Mouse (Mus musculus): Measurements from ENCODE around the gene Dnah17. TPM values are rescaled to one million over a fixed set of nuclear protein-coding genes. Genes with fewer than 3 reads are reported as not detected.
A peak's percentile ranks its signal among the peaks of the same experiment; 100 is the strongest.

Gene Dnah17
- polyA plus RNA-seq, 1 experiment from 2014 or later, result 0.09 TPM

DNA sequence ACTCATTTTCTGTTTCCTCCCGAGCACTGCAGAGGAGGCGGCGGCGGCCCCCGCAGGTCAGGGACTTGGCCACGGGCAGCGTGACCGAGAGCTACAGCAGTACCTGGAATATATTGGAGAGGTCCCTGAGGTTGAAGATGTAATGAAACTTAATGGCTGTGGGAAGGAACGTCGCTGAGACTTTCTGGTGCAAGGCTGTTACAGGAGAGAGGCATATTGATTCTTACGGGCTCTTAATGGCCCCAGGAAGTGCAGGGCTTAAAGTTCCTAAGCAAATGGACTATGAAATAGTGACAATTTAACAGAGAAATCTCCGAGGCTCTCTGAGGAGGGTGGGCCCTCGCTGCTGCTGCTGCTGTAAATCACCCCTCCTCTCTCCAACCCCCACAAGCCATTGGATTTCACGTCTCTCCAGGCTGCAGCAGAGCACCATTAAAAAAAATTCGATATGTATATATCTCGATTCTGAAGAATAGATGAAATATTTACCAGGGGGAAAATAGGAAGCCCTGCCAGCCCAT, 61.6 kb downstream of the Dnah17 start:
- Histone ChIP-seq H3K4me1 (ENCODE audit: control insufficient read depth, insufficient read depth, low read length) (peaks cover 5% of the 10 kb centered on the region), H3K4me2 (ENCODE audit: low read depth, low read length) (no peak overlapping the region), H3K4me3 (ENCODE audit: low read length) (no peak overlapping the region), H3K27ac (ENCODE audit: low read length) (no peak overlapping the region), H3K9me3 (replicated peaks; ENCODE audit: control insufficient read depth, low read length) (no peaks in the 10 kb centered on the region), H3K9ac (ENCODE audit: low read length) (no peak overlapping the region), H3K27me3 (ENCODE audit: control insufficient read depth, insufficient read depth, low read length) (no peaks in the 10 kb centered on the region), H3K36me3 (ENCODE audit: control insufficient read depth, insufficient read depth) (no peaks in the 10 kb centered on the region)
- 76% methylated on average over 16 of the region's 16 CpGs for WGBS
- ATAC-seq (replicated peaks; ENCODE audit: extremely low read depth, insufficient read depth, low FRiP score), result no peak

DNA sequence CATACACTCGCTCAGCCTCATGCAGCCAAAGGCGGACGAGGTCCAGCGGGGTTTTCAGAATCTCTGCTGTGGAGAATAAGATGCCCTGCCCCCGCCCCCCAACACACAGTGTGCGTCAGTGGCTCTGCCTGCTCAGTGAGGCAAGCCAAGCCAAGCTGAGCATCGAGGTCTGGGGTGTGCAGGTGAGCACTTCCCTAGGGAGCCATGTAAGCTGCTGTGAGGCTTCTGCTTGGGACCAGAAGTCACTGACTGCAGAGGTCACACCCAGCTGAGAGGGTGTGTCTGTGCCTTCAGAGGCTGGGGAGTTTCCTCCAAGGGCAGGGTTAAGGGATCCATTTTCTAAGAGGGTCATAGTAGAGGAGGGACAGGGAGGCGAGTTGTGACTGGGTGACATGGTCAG, 62.8 kb downstream of the Dnah17 start:
- H3K27me3 ChIP-seq (ENCODE audit: control insufficient read depth, insufficient read depth, low read length), result no peaks in the 10 kb centered on the region
- H3K27ac ChIP-seq (ENCODE audit: low read length), result no peak overlapping the region
- no peak overlapping the region for H3K9ac ChIP-seq (ENCODE audit: low read length)
- whole genome bisulfite sequencing, result 85% methylated on average over 8 of the region's 8 CpGs
- H3K4me2 ChIP-seq (ENCODE audit: low read depth, low read length), result no peak overlapping the region
- H3K4me1 ChIP-seq (ENCODE audit: control insufficient read depth, insufficient read depth, low read length), result peaks cover 5% of the 10 kb centered on the region
- no peaks in the 10 kb centered on the region for H3K36me3 ChIP-seq (ENCODE audit: control insufficient read depth, insufficient read depth)
- no peak for ATAC-seq (replicated peaks; ENCODE audit: extremely low read depth, insufficient read depth, low FRiP score)
- no peaks in the 10 kb centered on the region for H3K9me3 ChIP-seq (replicated peaks; ENCODE audit: control insufficient read depth, low read length)
- H3K4me3 ChIP-seq (ENCODE audit: low read length), result no peak overlapping the region

DNA sequence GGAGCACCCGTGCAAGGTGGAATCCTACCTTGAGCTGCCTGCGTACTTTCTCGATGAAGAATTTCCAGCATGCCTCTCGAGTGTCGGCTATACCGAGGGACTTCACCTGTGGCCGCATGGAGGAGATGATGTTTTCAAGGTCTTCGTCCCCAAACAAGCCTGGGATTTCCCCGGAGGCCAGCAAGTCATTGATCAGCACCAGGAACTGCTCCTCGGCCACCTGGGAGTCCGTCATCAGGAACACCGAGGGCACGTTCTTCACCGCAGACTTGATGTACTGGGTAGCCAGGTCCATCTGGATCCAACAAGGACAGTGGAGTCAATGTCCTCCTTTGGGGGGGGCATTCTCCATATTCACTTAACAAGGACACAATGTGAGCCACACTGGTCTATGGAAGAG, 70.4 kb downstream of the Dnah17 start:
- ATAC-seq (replicated peaks; ENCODE audit: extremely low read depth, insufficient read depth, low FRiP score), result no peak
- H3K4me1 ChIP-seq (ENCODE audit: control insufficient read depth, insufficient read depth, low read length), result no peaks in the 10 kb centered on the region
- H3K4me3 ChIP-seq (ENCODE audit: low read length), result no peak overlapping the region
- peaks cover 2% of the 10 kb centered on the region; the same call in 1 of the 2 replicates for H3K27me3 ChIP-seq (ENCODE audit: control insufficient read depth, insufficient read depth, low read length)
- H3K36me3 ChIP-seq (ENCODE audit: control insufficient read depth, insufficient read depth), result no peaks in the 10 kb centered on the region
- no peak overlapping the region for H3K9ac ChIP-seq (ENCODE audit: low read length)
- no peak overlapping the region for H3K4me2 ChIP-seq (ENCODE audit: low read depth, low read length)
- no peak overlapping the region for H3K27ac ChIP-seq (ENCODE audit: low read length)
- H3K9me3 ChIP-seq (replicated peaks; ENCODE audit: control insufficient read depth, low read length), result no peaks in the 10 kb centered on the region
- WGBS, result 76% methylated on average over 14 of the region's 14 CpGs

DNA sequence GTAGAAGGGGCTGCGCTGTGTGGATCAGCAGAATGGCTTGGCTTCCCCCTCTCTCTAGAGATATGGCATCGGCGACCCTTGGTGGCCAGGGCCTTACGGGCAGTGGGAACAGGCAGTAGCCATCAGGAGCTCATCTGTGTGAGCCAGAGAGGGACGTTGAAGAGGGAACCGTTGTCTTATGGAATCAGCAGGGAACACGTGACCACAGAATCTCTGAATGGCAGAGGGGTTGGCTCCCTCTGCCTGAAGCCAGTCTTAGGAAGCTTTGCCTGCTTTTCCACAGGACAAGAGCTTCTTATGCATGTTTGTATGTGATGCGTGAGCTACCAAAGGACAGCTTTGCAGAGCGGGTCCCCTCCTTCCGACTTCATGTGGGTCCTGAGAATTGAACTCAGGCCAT, 71.6 kb downstream of the Dnah17 start:
- H3K36me3 ChIP-seq (ENCODE audit: control insufficient read depth, insufficient read depth), result no peaks in the 10 kb centered on the region
- WGBS, result 55% methylated on average over 10 of the region's 10 CpGs
- no peak overlapping the region for H3K4me3 ChIP-seq (ENCODE audit: low read length)
- no peak overlapping the region; the same call in 1 of the 2 replicates for H3K9ac ChIP-seq (ENCODE audit: low read length)
- H3K27ac ChIP-seq (ENCODE audit: low read length), result no peak overlapping the region
- no peaks in the 10 kb centered on the region for H3K9me3 ChIP-seq (replicated peaks; ENCODE audit: control insufficient read depth, low read length)
- no peaks in the 10 kb centered on the region for H3K4me1 ChIP-seq (ENCODE audit: control insufficient read depth, insufficient read depth, low read length)
- ATAC-seq (replicated peaks; ENCODE audit: extremely low read depth, insufficient read depth, low FRiP score), result no peak
- no peak overlapping the region for H3K4me2 ChIP-seq (ENCODE audit: low read depth, low read length)
- peaks cover 2% of the 10 kb centered on the region; the same call in 1 of the 2 replicates for H3K27me3 ChIP-seq (ENCODE audit: control insufficient read depth, insufficient read depth, low read length)

DNA sequence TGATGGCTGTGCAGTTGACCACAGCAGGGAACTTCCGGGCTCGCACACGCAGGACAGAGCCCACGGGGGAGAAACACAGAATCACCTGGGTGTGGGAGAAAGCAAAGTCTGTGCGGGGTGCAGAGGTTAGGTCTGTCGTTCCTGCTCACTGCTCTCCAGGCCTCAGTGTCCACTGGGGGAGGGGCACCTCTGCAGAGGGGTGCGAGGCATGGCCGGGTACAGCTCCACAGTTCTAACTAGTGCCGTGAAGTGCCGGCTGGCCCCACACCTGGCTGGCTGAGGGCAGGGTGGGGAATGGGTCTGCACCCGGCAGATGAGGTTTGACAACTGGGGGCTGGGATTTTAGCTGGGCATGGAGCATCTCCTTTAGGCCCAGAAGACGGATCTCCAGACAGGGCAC, 72.1 kb downstream of the Dnah17 start:
- no peaks in the 10 kb centered on the region for H3K9me3 ChIP-seq (replicated peaks; ENCODE audit: control insufficient read depth, low read length)
- H3K4me3 ChIP-seq (ENCODE audit: low read length), result no peak overlapping the region
- H3K9ac ChIP-seq (ENCODE audit: low read length), result no peak overlapping the region
- H3K4me1 ChIP-seq (ENCODE audit: control insufficient read depth, insufficient read depth, low read length), result no peaks in the 10 kb centered on the region
- 72% methylated on average over 12 of the region's 12 CpGs for WGBS
- no peaks in the 10 kb centered on the region for H3K36me3 ChIP-seq (ENCODE audit: control insufficient read depth, insufficient read depth)
- no peak for ATAC-seq (replicated peaks; ENCODE audit: extremely low read depth, insufficient read depth, low FRiP score)
- H3K27me3 ChIP-seq (ENCODE audit: control insufficient read depth, insufficient read depth, low read length), result peaks cover 2% of the 10 kb centered on the region; the same call in 1 of the 2 replicates
- H3K27ac ChIP-seq (ENCODE audit: low read length), result no peak overlapping the region
- no peak overlapping the region for H3K4me2 ChIP-seq (ENCODE audit: low read depth, low read length)

DNA sequence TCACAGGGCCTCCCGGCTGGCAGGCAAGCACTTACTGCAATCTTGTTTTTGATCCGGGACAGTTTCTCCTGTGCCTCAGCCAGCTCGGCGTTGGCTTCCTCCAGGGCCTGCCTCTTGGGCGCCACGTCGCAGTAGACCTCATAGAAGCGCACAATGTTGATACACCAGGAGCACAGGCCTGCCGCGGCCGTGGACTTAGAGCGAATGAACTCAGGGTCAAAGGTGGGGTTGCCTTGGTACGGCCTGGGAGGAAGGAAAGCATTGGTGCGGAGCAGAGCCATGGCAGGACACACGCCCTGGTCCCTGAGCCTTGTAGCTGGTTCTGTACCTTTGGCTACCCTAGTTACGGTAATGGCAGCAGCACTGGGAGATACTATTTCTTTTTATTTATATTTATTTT, 80.3 kb downstream of the Dnah17 start:
- no peaks in the 10 kb centered on the region for H3K27me3 ChIP-seq (ENCODE audit: control insufficient read depth, insufficient read depth, low read length)
- H3K27ac ChIP-seq (ENCODE audit: low read length), result no peak overlapping the region
- H3K4me2 ChIP-seq (ENCODE audit: low read depth, low read length), result no peak overlapping the region
- ATAC-seq (replicated peaks; ENCODE audit: extremely low read depth, insufficient read depth, low FRiP score), result no peak
- WGBS, result 81% methylated on average over 16 of the region's 16 CpGs
- H3K9ac ChIP-seq (ENCODE audit: low read length), result no peak overlapping the region
- no peaks in the 10 kb centered on the region for H3K4me1 ChIP-seq (ENCODE audit: control insufficient read depth, insufficient read depth, low read length)
- no peak overlapping the region for H3K4me3 ChIP-seq (ENCODE audit: low read length)
- no peaks in the 10 kb centered on the region for H3K9me3 ChIP-seq (replicated peaks; ENCODE audit: control insufficient read depth, low read length)
- no peaks in the 10 kb centered on the region for H3K36me3 ChIP-seq (ENCODE audit: control insufficient read depth, insufficient read depth)

DNA sequence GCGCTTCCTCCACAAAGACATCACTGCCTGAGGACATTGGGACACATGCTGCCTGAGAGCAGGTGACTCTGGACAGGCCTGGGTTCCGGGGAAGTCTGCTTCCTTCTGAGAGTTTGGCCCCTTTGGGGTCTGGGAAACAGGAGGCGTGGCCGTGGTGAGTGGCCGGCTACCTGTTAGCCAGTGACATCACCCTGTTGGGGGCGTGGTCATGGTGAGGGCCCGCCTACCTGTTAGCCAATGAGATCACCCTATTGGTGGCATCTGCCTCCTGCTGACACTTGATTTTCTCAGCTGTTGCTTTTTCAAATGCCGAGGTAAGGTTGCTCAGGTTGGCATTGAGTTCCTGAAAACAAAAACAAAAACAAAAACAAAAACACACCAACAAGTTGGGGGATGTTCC, 80.8 kb downstream of the Dnah17 start:
- no peak overlapping the region for H3K4me3 ChIP-seq (ENCODE audit: low read length)
- no peak overlapping the region for H3K4me2 ChIP-seq (ENCODE audit: low read depth, low read length)
- H3K9ac ChIP-seq (ENCODE audit: low read length), result no peak overlapping the region
- no peaks in the 10 kb centered on the region for H3K4me1 ChIP-seq (ENCODE audit: control insufficient read depth, insufficient read depth, low read length)
- H3K36me3 ChIP-seq (ENCODE audit: control insufficient read depth, insufficient read depth), result no peaks in the 10 kb centered on the region
- H3K9me3 ChIP-seq (replicated peaks; ENCODE audit: control insufficient read depth, low read length), result no peaks in the 10 kb centered on the region
- no peaks in the 10 kb centered on the region for H3K27me3 ChIP-seq (ENCODE audit: control insufficient read depth, insufficient read depth, low read length)
- 37% methylated on average over 8 of the region's 8 CpGs for WGBS
- ATAC-seq (replicated peaks; ENCODE audit: extremely low read depth, insufficient read depth, low FRiP score), result no peak
- no peak overlapping the region for H3K27ac ChIP-seq (ENCODE audit: low read length)

DNA sequence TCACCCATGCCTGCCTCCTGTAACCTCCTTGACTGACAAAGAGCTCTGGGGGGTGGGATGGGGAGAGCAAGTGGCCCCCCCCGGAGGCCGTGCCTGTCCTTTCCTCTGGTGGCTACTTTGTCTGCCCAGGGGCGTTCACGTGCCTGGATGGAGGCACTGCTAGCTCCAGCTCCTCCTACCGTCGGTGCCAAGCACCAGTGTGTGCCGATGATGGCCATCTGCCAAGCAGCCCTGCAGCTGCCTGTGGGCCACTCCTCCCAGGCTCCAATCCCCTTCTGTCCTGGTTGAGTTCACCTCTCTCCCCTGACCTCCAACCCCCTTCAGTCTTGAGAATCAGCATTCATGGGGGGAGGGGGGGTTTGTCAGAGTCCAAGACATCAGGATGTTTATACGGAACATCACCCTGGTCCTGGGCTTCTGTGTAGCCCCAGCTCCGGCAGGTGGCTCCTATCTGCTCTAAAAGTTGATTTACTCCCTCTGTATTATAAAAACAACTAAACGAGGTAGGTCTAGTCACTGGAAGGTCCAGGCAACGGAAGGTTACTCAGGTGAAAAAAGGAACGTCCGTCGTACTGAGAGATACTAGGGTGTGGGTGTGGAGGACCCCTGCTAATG, 87.0 kb downstream of the Dnah17 start:
- 42% methylated on average over 14 of the region's 14 CpGs for WGBS
- Histone ChIP-seq H3K4me1 (ENCODE audit: control insufficient read depth, insufficient read depth, low read length) (peaks cover 7% of the 10 kb centered on the region; the same call in 1 of the 2 replicates), H3K9ac (ENCODE audit: low read length) (no peak overlapping the region), H3K27me3 (ENCODE audit: control insufficient read depth, insufficient read depth, low read length) (no peaks in the 10 kb centered on the region), H3K27ac (ENCODE audit: low read length) (no peak overlapping the region), H3K9me3 (replicated peaks; ENCODE audit: control insufficient read depth, low read length) (no peaks in the 10 kb centered on the region), H3K4me2 (ENCODE audit: low read depth, low read length) (no peak overlapping the region), H3K4me3 (ENCODE audit: low read length) (no peak overlapping the region), H3K36me3 (ENCODE audit: control insufficient read depth, insufficient read depth) (no peaks in the 10 kb centered on the region)
- ATAC-seq (replicated peaks; ENCODE audit: extremely low read depth, insufficient read depth, low FRiP score), result peak; percentile 74

DNA sequence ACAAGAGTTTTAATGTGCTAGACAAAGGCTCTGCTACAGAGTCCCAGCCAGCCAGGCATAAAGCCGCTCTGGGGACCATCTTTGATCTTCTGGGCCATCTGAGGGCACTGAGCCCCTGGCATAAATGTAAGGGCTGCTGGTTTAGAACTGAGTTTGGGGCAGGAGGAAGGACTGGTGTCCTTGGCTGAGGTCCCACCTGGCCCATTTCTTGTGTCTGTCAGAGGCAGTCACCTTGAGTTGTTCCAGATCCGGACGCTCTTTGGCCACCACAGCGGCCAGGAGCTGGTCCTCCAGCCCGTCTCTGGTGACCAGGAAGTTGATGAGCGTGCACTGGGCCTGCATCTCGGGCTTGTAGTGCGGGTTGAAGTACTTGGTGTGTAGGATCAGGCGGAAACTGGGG, 87.6 kb downstream of the Dnah17 start:
- no peak overlapping the region for H3K9ac ChIP-seq (ENCODE audit: low read length)
- no peaks in the 10 kb centered on the region for H3K9me3 ChIP-seq (replicated peaks; ENCODE audit: control insufficient read depth, low read length)
- no peak overlapping the region for H3K4me2 ChIP-seq (ENCODE audit: low read depth, low read length)
- H3K27ac ChIP-seq (ENCODE audit: low read length), result no peak overlapping the region
- no peaks in the 10 kb centered on the region for H3K36me3 ChIP-seq (ENCODE audit: control insufficient read depth, insufficient read depth)
- WGBS, result 80% methylated on average over 9 of the region's 9 CpGs
- H3K27me3 ChIP-seq (ENCODE audit: control insufficient read depth, insufficient read depth, low read length), result no peaks in the 10 kb centered on the region
- no peak for ATAC-seq (replicated peaks; ENCODE audit: extremely low read depth, insufficient read depth, low FRiP score)
- H3K4me3 ChIP-seq (ENCODE audit: low read length), result no peak overlapping the region
- peaks cover 7% of the 10 kb centered on the region; the same call in 1 of the 2 replicates for H3K4me1 ChIP-seq (ENCODE audit: control insufficient read depth, insufficient read depth, low read length)
